Mouse (Mus musculus) megakaryocyte progenitor cell, adult 5-6 weeks (primary cell): ENCODE data around the gene Katnbl1. TPM values are rescaled to one million over a fixed set of nuclear protein-coding genes. Genes with fewer than 3 reads are reported as not detected.

ENCODE experiments used
- ATAC-seq: replicated peaks from 2 replicates; pipeline ENCODE4 v1.8.0; 2016; ENCODE audit warnings: mild to moderate bottlenecking, moderate TSS enrichment, inconsistent platforms; ENCODE audit not compliant: poor library complexity
- total RNA-seq, 2 experiments: library from RNA; stranded (forward) in 1 of 2; stranded (reverse) in 1 of 2; fragments of 157-497, 149-512 nt in 1 of 2; fragments of 200-1000 nt in 1 of 2; gene quantifications; 2 replicates each; pipeline versions ENCODE4 v1.2.3 to v1.2.4; 2015 to 2017

Katnbl1 gene
- total RNA-seq, 2 experiments from 2014 or later, result 15.7 to 24.7 TPM

DNA sequence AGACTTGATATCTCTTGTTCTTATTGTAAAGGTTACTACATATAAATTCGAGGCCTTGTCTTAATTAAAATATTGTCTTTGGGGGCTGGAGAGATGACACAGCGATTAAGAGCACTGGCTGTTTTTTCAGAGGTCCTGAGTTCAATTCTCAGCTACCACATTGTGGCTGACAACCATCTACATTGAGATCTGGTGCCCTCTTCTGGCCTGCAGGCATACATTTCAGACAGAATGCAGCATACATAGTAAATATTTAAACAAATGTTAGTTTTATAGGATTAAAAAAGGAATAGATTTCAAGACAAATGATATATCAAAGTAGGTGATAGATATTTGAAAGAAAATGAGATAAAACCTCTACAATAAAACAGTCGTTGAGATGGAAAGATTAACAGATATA is 81.5 kb downstream of the Katnbl1 start:
- no peak for ATAC-seq

Other genes starting within 250 kb of the Katnbl1 start
- gene Olfr1316, start 244.2 kb upstream of the Katnbl1 start, total RNA-seq (2015), result not detected in 2 replicates
- gene Olfr1316, start 244.2 kb upstream of the Katnbl1 start, total RNA-seq (2017), result not detected in 2 replicates
- not detected in 2 replicates for gene Olfr1317, start 238.9 kb upstream of the Katnbl1 start, total RNA-seq (2015)
- not detected in 2 replicates for gene Olfr1317, start 238.9 kb upstream of the Katnbl1 start, total RNA-seq (2017)
- not detected in 2 replicates for gene Olfr1318, start 225.0 kb upstream of the Katnbl1 start, total RNA-seq (2015)
- gene Olfr1318, start 225.0 kb upstream of the Katnbl1 start, total RNA-seq (2017), result not detected in 2 replicates
- gene Lpcat4, start 139.7 kb upstream of the Katnbl1 start, total RNA-seq (2015), result 20.5 and 25.2 TPM in 2 replicates
- gene Lpcat4, start 139.7 kb upstream of the Katnbl1 start, total RNA-seq (2017), result 7.8 and 8.5 TPM in 2 replicates
- not detected in 2 replicates for gene Nutm1, start 119.9 kb upstream of the Katnbl1 start, total RNA-seq (2015)
- not detected in 2 replicates for gene Nutm1, start 119.9 kb upstream of the Katnbl1 start, total RNA-seq (2017)
- gene Nop10, start 117.3 kb upstream of the Katnbl1 start, total RNA-seq (2015), result 153 and 154 TPM in 2 replicates
- gene Nop10, start 117.3 kb upstream of the Katnbl1 start, total RNA-seq (2017), result 182 and 256 TPM in 2 replicates
- 55.6 and 71.4 TPM in 2 replicates for gene Slc12a6, start 113.4 kb upstream of the Katnbl1 start, total RNA-seq (2015)
- gene Slc12a6, start 113.4 kb upstream of the Katnbl1 start, total RNA-seq (2017), result 50.6 and 58.6 TPM in 2 replicates
- 0.17 TPM in 1 of 2 replicates, not detected in the other for gene Gm21985, start 112.9 kb upstream of the Katnbl1 start, total RNA-seq (2015)
- 0.57 and 1.3 TPM in 2 replicates for gene Gm21985, start 112.9 kb upstream of the Katnbl1 start, total RNA-seq (2017)
- gene Emc4, start 11.2 kb upstream of the Katnbl1 start, total RNA-seq (2015), result 97.1 and 106 TPM in 2 replicates
- 73.0 and 77.6 TPM in 2 replicates for gene Emc4, start 11.2 kb upstream of the Katnbl1 start, total RNA-seq (2017)
- gene Emc7, start 75.8 kb downstream of the Katnbl1 start, total RNA-seq (2015), result 14.6 and 16.7 TPM in 2 replicates
- 9.0 and 10.5 TPM in 2 replicates for gene Emc7, start 75.8 kb downstream of the Katnbl1 start, total RNA-seq (2017)
- gene Chrm5, start 101.6 kb downstream of the Katnbl1 start, total RNA-seq (2015), result not detected in 2 replicates
- not detected in 2 replicates for gene Chrm5, start 101.6 kb downstream of the Katnbl1 start, total RNA-seq (2017)
- 18.7 and 19.6 TPM in 2 replicates for gene Aven, start 113.8 kb downstream of the Katnbl1 start, total RNA-seq (2015)
- gene Aven, start 113.8 kb downstream of the Katnbl1 start, total RNA-seq (2017), result 30.9 and 41.0 TPM in 2 replicates